Mouse (Mus musculus): ENCODE data around the gene Zic5.

GRCm38 (mm10) chr14:122454901-122455561 is 10.4 kb downstream of the Zic5 start:
- TF ChIP-seq EP300 (IDR thresholded peaks at IDR 0.05; ENCODE audit: low read depth): no peak
- TF ChIP-seq CTCF (IDR thresholded peaks at IDR 0.05; ENCODE audit: low read depth): no peak

Data from heart, postnatal 0 days (tissue).